Mouse (Mus musculus): ENCODE data around the gene Bmpr1b. TPM values are rescaled to one million over a fixed set of nuclear protein-coding genes. Genes with fewer than 3 reads are reported as not detected.

The Bmpr1b gene
- total RNA-seq, 1 experiment = 0.85 TPM

DNA sequence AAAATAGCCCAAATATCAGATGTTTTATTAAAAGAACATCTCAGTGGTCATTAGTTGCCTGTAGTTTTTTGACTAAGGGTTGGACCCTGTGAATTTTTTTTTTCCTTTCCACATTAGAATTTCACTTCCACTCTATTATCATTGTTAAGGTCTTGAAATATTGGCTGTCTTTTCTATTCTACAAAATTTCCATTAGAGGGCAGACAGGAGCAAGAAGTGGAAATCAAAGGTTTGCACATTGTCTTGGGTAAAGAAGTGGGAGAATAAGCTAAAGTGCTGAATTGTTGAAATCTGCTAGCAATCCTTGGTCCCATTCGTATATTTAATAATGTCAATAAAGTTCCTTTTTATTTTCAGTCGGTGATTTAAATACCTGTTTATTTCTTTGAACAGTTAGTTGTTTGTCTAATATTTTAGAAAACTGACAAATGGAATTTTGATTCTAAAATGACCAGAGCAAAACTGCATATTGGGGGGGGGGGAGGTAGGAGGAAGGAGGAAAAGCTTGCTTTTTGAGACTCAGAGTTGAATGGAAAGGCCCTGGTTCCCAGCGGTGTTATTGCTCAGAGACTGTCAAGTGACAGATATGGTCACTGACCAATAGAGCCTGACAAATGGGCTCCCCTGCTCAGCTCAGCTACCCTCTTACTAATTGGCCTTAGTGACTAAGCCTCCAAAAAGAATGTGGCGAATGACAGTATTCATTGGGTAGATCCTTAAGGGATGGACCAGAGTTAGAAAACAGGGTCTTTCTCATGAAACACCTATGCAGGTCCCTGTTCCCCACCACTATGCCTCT lies 281.6 kb downstream of the Bmpr1b start:
- TF ChIP-seq ZC3H11A (IDR thresholded peaks at IDR 0.05; ENCODE audit: borderline replicate concordance, low read depth, low read length) = no peak
- TF ChIP-seq ZNF384 (IDR thresholded peaks at IDR 0.05; ENCODE audit: low read depth, low read length) = no peak
- TF ChIP-seq MAFK (IDR thresholded peaks at IDR 0.05; ENCODE audit: insufficient read depth, low read depth, low read length) = no peak
- no peak for TF ChIP-seq CHD2 (IDR thresholded peaks at IDR 0.05; ENCODE audit: low read depth, low read length)
- TF ChIP-seq HCFC1 (IDR thresholded peaks at IDR 0.05; ENCODE audit: borderline replicate concordance, insufficient read depth, low read length) = no peak
- Histone ChIP-seq H3K9me3 (ENCODE audit: control insufficient read depth, insufficient read depth, low read depth, low read length) (no peaks in the 10 kb centered on the region), H3K36me3 (ENCODE audit: control insufficient read depth, insufficient read depth, low read length, poor library complexity, severe bottlenecking) (no peaks in the 10 kb centered on the region), H3K9ac (ENCODE audit: insufficient read depth, low read depth, low read length, poor library complexity, severe bottlenecking) (no peak overlapping the region), H3K4me3 (ENCODE audit: insufficient read depth in 1 of 2, low read depth in 1 of 2, low read length in 2 of 2, poor library complexity in 1 of 2, severe bottlenecking in 1 of 2) (no peak overlapping the region), H3K4me1 (ENCODE audit: control insufficient read depth in 2 of 2, insufficient read depth in 2 of 2, low read length in 2 of 2, poor library complexity in 1 of 2) (no peaks in the 10 kb centered on the region), H3K27ac (ENCODE audit: insufficient read depth, low read depth, low read length, poor library complexity, severe bottlenecking) (no peak overlapping the region)
- in situ Hi-C loops (cut with MboI; ENCODE audit: low sequenced_read_pairs in 2 of 2, unreplicated experiment in 2 of 2) = no loop called here
- no peak for DNase-seq (ENCODE audit: low read depth, low spot score)

DNA sequence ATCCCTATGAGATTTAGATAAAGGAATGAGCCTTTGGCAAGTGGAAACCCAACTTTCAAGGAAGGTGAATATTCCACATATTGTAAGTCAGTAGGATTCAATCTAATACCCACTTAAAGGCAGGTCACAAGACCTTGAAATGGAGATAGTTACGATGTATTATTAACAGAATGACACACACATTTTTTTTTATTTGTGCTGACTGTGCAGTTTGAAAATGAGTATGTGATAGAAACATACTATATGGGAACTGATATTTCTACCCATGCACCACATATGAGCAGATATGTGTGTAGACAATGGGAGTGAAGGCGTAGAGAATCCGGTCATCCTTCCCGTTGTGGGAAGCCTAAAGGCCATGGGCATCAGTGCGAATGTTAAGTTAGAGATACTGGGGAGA lies 285.0 kb downstream of the Bmpr1b start:
- H3K9me3 ChIP-seq (ENCODE audit: control insufficient read depth, insufficient read depth, low read depth, low read length) = no peaks in the 10 kb centered on the region
- in situ Hi-C loops (cut with MboI; ENCODE audit: low sequenced_read_pairs in 2 of 2, unreplicated experiment in 2 of 2) = no loop called here

DNA sequence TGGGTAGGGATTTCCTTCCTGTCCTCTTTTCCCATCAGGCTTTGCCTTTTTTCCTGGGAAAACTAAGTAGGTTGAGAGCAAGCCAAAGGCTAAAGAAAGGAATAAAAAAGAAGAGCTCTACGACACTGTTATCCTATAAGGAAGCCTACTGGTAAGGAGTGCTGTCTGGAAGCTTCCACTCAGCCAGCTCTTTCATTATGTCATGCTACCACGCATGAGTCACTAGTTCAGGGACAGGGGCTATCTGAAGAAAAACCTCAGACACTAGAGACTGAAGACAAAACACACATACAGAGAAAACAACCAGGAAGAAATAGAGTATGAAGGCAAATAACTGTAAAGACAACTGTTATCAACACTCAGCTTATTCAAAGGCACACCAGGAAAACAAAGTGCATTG lies 286.7 kb downstream of the Bmpr1b start:
- TF ChIP-seq HCFC1 (IDR thresholded peaks at IDR 0.05; ENCODE audit: borderline replicate concordance, insufficient read depth, low read length) = no peak
- TF ChIP-seq MAFK (IDR thresholded peaks at IDR 0.05; ENCODE audit: insufficient read depth, low read depth, low read length) = no peak
- no peak for TF ChIP-seq CHD2 (IDR thresholded peaks at IDR 0.05; ENCODE audit: low read depth, low read length)
- no peak for TF ChIP-seq ZC3H11A (IDR thresholded peaks at IDR 0.05; ENCODE audit: borderline replicate concordance, low read depth, low read length)
- TF ChIP-seq ZNF384 (IDR thresholded peaks at IDR 0.05; ENCODE audit: low read depth, low read length) = no peak
- no peak for DNase-seq (ENCODE audit: low read depth, low spot score)
- in situ Hi-C loops (cut with MboI; ENCODE audit: low sequenced_read_pairs in 2 of 2, unreplicated experiment in 2 of 2) = no loop called here

More for the DNA sequence above, 285.0 kb downstream of the Bmpr1b start:
- TF ChIP-seq MAFK (IDR thresholded peaks at IDR 0.05; ENCODE audit: insufficient read depth, low read depth, low read length) (peak; percentile 77), ZNF384 (IDR thresholded peaks at IDR 0.05; ENCODE audit: low read depth, low read length) (no peak)
- Histone ChIP-seq H3K4me3 (ENCODE audit: insufficient read depth in 1 of 2, low read depth in 1 of 2, low read length in 2 of 2, poor library complexity in 1 of 2, severe bottlenecking in 1 of 2) (no peak overlapping the region), H3K36me3 (ENCODE audit: control insufficient read depth, insufficient read depth, low read length, poor library complexity, severe bottlenecking) (no peaks in the 10 kb centered on the region), H3K9ac (ENCODE audit: insufficient read depth, low read depth, low read length, poor library complexity, severe bottlenecking) (no peak overlapping the region), H3K27ac (ENCODE audit: insufficient read depth, low read depth, low read length, poor library complexity, severe bottlenecking) (no peak overlapping the region), H3K4me1 (ENCODE audit: control insufficient read depth in 2 of 2, insufficient read depth in 2 of 2, low read length in 2 of 2, poor library complexity in 1 of 2) (no peaks in the 10 kb centered on the region)
- DNase-seq (ENCODE audit: low read depth, low spot score) = no peak

DNA sequence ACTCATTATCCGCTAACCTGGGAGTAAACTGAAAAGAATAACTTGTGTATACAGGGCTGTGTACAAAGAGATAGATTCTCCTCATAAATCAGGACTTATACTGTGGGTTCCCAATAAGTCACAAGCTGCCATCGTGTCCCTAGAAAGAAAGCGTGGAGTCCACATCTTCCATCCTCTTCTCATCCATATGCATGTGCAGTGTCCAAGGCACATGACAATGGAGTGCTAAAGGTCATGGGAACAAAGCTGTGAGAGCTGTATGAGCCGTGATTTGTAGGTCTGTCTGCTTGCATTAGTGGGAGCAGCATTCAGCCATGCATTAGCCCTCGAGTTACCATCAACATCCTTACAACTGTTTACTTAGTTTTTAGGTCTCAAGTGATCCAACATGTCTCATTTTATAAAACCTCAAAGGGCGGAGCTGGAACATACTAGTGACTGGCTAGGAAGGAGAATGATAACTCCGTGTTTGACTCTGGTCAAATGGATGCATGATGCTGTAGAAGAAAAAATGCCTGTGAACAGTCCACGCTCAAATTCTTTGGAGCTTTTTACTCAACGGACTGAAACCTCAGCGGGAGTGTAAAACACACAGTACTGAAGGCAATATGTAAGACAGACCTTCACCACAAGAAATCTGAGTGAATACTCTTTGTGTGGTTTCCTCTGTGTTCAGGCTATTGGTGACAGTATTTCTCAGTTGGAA lies 296.7 kb downstream of the Bmpr1b start:
- H3K9ac ChIP-seq (ENCODE audit: insufficient read depth, low read depth, low read length, poor library complexity, severe bottlenecking) = no peak overlapping the region
- no peaks in the 10 kb centered on the region for H3K9me3 ChIP-seq (ENCODE audit: control insufficient read depth, insufficient read depth, low read depth, low read length)
- H3K36me3 ChIP-seq (ENCODE audit: control insufficient read depth, insufficient read depth, low read length, poor library complexity, severe bottlenecking) = no peaks in the 10 kb centered on the region
- in situ Hi-C loops (cut with MboI; ENCODE audit: low sequenced_read_pairs in 2 of 2, unreplicated experiment in 2 of 2) = loop anchor here in 1 of 2 experiments (25.0 kb wide), 1 partner anchor 390 kb away; no protein-coding TSS in a partner anchor
- peaks cover 0 to 2% of the 10 kb centered on the region in 2 experiments; a peak in 1 of 4 replicates for H3K4me1 ChIP-seq (ENCODE audit: control insufficient read depth in 2 of 2, insufficient read depth in 2 of 2, low read length in 2 of 2, poor library complexity in 1 of 2)
- TF ChIP-seq CHD2 (IDR thresholded peaks at IDR 0.05; ENCODE audit: low read depth, low read length) (no peak), MAFK (IDR thresholded peaks at IDR 0.05; ENCODE audit: insufficient read depth, low read depth, low read length) (no peak), ZNF384 (IDR thresholded peaks at IDR 0.05; ENCODE audit: low read depth, low read length) (no peak), ZC3H11A (IDR thresholded peaks at IDR 0.05; ENCODE audit: borderline replicate concordance, low read depth, low read length) (no peak), HCFC1 (IDR thresholded peaks at IDR 0.05; ENCODE audit: borderline replicate concordance, insufficient read depth, low read length) (no peak)
- DNase-seq (ENCODE audit: low read depth, low spot score) = no peak
- no peak overlapping the region for H3K4me3 ChIP-seq (ENCODE audit: insufficient read depth in 1 of 2, low read depth in 1 of 2, low read length in 2 of 2, poor library complexity in 1 of 2, severe bottlenecking in 1 of 2)
- H3K27ac ChIP-seq (ENCODE audit: insufficient read depth, low read depth, low read length, poor library complexity, severe bottlenecking) = no peak overlapping the region

More for the DNA sequence above, 286.7 kb downstream of the Bmpr1b start:
- no peaks in the 10 kb centered on the region for H3K36me3 ChIP-seq (ENCODE audit: control insufficient read depth, insufficient read depth, low read length, poor library complexity, severe bottlenecking)
- H3K27ac ChIP-seq (ENCODE audit: insufficient read depth, low read depth, low read length, poor library complexity, severe bottlenecking) = no peak overlapping the region
- H3K9ac ChIP-seq (ENCODE audit: insufficient read depth, low read depth, low read length, poor library complexity, severe bottlenecking) = no peak overlapping the region
- no peak overlapping the region for H3K4me3 ChIP-seq (ENCODE audit: insufficient read depth in 1 of 2, low read depth in 1 of 2, low read length in 2 of 2, poor library complexity in 1 of 2, severe bottlenecking in 1 of 2)
- no peaks in the 10 kb centered on the region for H3K9me3 ChIP-seq (ENCODE audit: control insufficient read depth, insufficient read depth, low read depth, low read length)
- no peaks in the 10 kb centered on the region for H3K4me1 ChIP-seq (ENCODE audit: control insufficient read depth in 2 of 2, insufficient read depth in 2 of 2, low read length in 2 of 2, poor library complexity in 1 of 2)
